Mouse (Mus musculus) skeletal muscle tissue, adult 2 months (tissue): ENCODE measurements around the gene Ciao1.
"Not testable (repeated sequence)": the region's sequence is repeated elsewhere in the genome, so short reads cannot be mapped to it uniquely, and the experiment has no call there.

Experiments
- DNase-seq: peaks from one replicate; pipeline ENCODE4 v3.0.0-alpha.2; 2012; ENCODE audit warnings: low read depth, low spot score

Gene Ciao1

DNA sequence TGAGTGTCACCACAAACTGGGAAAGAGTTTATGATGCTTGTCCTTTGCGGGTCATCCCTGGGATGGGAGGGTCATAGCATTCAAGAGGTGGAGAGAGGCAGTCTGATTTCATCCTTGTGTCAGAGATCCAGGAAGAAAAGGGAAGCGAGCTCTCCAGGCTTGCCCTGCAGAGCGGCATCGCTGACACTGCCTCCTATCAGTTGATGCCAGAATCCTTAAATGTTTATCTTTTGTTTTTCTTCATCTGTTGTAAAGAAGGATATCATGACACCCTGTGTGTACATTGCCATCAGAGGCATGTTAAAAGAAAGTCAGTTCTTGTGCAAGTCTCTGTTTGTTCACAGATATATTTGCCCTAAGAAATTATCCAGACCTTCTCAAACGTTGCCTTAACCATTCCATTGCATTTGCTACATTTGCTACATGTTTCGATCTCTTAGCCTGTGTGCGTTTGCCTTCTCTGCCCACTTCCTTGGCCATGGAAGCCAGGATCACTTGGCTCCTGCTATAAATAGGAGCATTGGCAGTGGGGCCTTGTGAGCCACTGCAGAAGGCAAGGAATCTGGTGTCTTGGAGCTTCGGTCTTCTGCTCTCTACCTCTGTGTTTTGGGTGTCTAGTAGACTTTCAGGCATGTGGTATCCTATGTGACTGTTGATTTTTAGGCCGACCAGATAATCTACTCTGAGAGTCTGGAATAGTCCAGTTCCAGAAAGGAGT, 2.8 kb upstream of the Ciao1 start:
- peak; percentile 66 for DNase-seq

GRCm38 (mm10) chr2:127248334-127249004, 853 bp upstream of the Ciao1 start:
- DNase-seq: no peak

DNA sequence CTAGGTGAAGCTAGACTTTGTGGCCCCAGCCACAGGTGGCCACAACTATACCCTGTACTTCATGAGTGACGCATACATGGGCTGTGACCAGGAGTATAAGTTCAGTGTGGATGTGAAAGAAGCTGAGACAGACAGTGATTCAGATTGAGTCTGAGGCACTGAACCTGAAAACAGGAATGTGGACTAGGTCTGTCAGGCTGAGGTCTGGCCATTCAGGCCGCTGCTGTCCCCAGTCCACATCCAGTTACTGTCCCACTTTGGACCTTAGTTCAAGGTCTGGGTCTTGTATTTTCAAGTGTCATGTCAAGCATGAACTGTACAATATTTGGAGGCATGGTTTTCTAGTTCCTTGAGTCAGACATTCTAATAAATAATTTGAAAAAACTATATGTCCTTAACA, 7.6 kb downstream of the Ciao1 start:
- no peak for DNase-seq

DNA sequence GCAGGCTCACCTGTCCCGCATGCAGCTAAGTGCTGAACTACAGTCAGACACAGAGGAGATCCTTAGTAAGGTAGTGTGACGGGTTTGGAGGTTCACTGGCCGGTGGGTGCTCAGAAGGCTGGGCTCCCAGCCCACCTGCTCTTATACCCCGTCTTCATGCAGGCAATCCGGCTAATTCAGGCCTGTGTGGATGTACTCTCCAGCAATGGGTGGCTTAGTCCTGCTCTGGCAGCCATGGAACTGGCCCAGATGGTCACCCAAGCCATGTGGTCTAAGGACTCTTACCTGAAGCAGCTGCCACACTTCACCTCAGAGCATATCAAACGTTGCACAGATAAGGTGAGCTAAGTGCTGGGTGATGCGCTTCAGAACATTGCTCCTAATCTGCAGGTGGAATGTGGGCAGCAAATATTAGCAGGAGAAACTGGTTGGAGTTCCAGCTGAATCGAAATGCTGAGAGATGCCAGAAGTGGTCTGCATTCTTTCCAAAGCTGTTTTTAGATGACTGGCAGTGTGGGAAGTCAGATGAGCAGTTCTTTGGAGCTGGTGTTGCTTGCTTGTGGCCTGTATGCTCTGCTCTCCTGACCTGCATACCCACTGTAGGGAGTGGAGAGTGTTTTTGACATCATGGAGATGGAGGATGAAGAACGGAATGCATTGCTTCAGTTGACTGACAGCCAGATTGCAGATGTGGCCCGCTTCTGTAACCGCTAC, 9.6 kb downstream of the Ciao1 start:
- DNase-seq: no peak

DNA sequence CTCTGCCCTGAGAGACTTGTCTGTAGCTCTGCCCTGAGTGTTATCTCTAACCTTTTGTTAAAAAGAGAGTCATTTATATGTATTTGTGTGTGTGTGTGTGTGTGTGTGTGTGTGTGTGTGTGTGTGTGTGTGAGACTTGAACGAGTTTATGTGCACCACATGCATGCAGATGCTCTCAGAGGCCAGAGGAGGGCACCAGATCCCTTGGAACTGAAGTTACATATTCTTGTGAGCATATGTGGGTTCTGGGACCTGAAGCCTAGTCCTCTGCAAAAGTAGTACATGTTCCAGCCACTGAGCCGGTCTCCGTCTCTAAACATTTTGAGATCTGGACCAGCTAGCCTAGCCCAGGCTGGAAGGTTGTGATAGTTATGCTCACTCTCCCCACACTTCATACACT, 22.4 kb downstream of the Ciao1 start:
- no peak for DNase-seq

GRCm38 (mm10) chr2:127217746-127218145, 29.9 kb downstream of the Ciao1 start:
- no peak for DNase-seq

DNA sequence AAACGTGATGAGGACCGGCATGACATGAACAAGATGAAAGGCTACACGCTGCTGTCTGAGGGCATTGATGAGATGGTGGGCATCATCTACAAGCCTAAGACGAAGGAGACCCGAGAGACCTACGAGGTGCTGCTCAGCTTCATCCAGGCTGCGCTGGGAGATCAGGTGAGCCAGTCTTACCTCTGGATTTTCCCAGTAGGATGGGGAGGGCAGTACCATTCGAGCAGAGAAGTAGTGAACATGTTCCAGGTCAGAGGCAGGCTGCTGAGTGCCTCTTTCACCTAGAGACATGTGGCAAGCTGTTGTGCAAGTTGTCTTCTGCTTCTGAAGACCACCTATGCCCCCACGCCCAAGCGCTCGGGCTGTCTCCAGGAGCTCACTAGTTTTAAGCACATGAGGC, 36.9 kb downstream of the Ciao1 start:
- no peak for DNase-seq

DNA sequence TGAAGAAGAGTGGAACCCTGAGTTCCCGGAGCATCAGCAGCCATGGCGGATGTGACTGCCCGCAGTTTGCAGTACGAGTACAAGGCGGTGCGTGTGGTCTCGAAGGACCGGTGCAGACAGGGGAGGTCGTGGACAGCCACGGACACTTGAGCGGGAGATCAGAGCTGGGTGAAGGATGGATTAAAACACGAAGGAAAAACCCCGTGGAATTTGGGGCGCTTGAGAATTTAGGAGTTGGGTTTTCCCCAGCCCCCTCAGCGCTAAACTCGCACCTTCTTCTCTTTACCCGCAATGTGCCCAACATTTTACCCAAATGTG, 39.2 kb downstream of the Ciao1 start:
- DNase-seq: no peak

DNA sequence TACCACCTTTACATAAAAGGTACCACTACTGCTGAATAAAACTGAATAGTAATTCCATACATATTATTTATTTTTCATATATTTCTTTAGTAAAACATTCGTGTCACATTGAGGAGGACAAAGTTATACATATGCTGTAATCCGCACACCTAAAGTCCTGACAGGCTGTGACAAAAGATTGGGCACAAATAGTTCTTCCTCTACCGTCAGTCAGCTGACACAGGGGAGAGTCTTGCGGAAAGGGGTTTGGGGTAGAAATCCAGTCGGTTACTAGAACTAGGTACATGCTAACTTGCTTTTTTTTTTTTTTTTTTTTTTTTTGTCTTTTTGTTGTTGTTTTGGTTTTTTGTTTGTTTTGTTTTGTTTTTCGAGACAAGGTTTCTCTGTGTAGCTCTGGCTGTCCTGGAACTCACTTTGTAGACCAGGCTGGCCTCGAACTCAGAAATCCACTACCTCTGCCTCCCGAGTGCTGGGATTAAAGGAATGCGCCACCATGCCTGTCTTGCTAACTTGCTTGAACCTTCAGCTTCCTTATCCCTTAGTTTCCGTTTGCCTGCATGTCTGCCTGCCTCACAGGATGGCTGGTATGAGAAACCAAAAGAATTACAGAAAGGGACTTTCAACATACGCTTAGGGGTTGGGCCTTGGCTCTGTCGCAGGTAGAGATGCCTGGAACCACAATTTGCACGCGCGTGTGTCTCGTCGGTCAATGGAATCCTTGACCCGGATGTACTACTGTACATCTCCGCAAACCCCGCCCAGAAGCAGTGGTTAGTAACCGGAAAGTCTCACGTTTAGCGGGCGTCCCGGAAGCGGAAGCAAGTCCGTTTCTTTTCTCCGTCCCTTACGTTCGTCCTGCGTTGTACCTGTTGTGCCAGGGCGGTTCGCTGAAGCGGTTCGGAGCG, 39.8 kb downstream of the Ciao1 start, which contains the start of the genes 1810024B03Rik and Snrnp200:
Gene 1810024B03Rik (minus strand): TSS at position 734 of the 905 bp plus-strand sequence.
Gene Snrnp200 (plus strand): TSS at position 840 of the 905 bp plus-strand sequence.
- peak; percentile 92 for DNase-seq

GRCm38 (mm10) chr2:127206916-127207315, 40.7 kb downstream of the Ciao1 start:
- DNase-seq: no peak

GRCm38 (mm10) chr2:127205936-127206335, 41.7 kb downstream of the Ciao1 start:
- not testable (repeated sequence) for DNase-seq

GRCm38 (mm10) chr2:127204932-127205331, 42.7 kb downstream of the Ciao1 start:
- peak; percentile 30 for DNase-seq
